Mouse (Mus musculus) cortical plate, adult 2 months (tissue): Measurements from ENCODE around the gene Arhgef26. TPM values are rescaled to one million over a fixed set of nuclear protein-coding genes. Genes with fewer than 3 reads are reported as not detected.

Experiments
- H3K27ac ChIP-seq: fragments of 200-500 bp; 2 replicates; pipeline ENCODE4 v1.5.1; 2012; ENCODE audit warnings: low read length, control low read depth, inconsistent platforms; ENCODE audit not compliant: insufficient read depth
- H3K4me1 ChIP-seq: fragments of 200-500 bp; 2 replicates; pipeline ENCODE4 v1.6.1; 2011; ENCODE audit warnings: low read length; ENCODE audit not compliant: control insufficient read depth, insufficient read depth
- H3K4me3 ChIP-seq: fragments of 200-500 bp; 2 replicates; pipeline ENCODE4 v1.5.1; 2011; ENCODE audit warnings: mild to moderate bottlenecking, low read length, control low read depth; ENCODE audit not compliant: insufficient read depth
- CTCF ChIP-seq: fragments of 200-500 bp; IDR thresholded peaks from 2 replicates; pipeline ENCODE4 v1.5.1; 2011; ENCODE audit warnings: mild to moderate bottlenecking, control low read depth, low read length; ENCODE audit not compliant: insufficient read depth; ENCODE audit errors: extremely low read depth
- POLR2A ChIP-seq: fragments of 200-500 bp; IDR thresholded peaks from 2 replicates; pipeline ENCODE4 v1.6.1; 2011; ENCODE audit warnings: mild to moderate bottlenecking, low read length, control low read depth; ENCODE audit not compliant: insufficient read depth; ENCODE audit errors: extremely low read depth
- polyA plus RNA-seq: library from polyadenylated mRNA; depleted of rRNA; stranded (reverse); fragments of >200 nt; gene quantifications from 2 replicates; pipeline ENCODE4 v1.2.3, GENCODE M21; 2012

The Arhgef26 gene
- polyA plus RNA-seq, 1 experiment, result 15.2 TPM

DNA sequence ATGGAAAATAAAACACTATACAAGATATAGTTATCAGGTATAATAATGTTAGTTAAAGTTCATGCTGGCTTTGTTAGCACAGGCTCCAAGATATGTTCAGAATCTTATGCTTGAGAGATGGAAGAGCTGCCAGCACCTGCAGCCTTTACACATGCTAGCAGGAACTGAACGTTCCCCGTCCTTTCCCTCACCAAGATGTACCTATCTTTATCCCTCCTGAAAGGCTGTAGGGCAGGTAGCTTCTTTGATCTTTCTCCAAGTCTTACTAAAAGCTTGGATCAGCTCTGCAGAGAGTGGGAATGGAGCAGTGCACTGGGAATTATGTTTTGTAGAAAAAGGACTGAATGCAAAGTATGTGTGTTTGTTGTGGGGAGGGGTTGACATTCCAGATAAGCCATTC lies 64.3 kb downstream of the Arhgef26 start:
- peaks cover 7% of the 10 kb centered on the region for H3K4me1 ChIP-seq
- no peak overlapping the region for H3K27ac ChIP-seq
- H3K4me3 ChIP-seq, result no peak overlapping the region
- TF ChIP-seq CTCF (no peak), POLR2A (no peak)

GRCm38 (mm10) chr3:62404477-62405246 lies 66.5 kb downstream of the Arhgef26 start:
- Histone ChIP-seq H3K4me3 (no peak overlapping the region), H3K4me1 (peaks cover 5% of the 10 kb centered on the region), H3K27ac (no peak overlapping the region)
- TF ChIP-seq POLR2A, result no peak
- TF ChIP-seq CTCF, result no peak

DNA sequence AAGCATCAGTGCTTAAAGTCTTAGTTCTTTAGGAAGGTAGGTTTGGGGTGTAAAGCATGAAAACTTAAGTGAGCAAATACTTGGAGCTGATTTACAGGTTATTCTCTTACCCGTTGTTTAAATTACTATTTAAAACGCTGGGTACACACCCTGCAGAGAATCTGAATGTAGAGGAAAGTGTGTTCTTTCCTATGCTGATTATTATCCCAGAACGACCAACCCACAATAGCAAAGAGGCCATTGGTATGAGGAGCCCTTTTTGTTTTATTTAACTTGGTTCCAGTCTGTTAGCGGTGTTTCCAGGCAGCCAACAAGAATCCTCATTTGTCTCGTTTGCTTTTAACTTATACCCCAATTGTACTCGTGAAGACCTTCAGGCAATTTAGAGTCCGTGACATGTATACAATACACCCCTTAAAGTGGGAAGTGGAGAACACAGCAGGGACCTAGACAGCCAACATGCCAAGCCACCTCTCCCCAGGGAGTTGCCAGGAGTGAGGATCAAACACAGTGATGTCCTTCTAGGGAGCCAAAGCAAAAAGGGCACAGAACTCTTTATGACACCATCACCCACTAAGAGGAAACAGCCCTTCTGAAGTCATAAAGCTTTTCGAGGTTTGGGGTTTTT lies 71.5 kb downstream of the Arhgef26 start:
- H3K4me3 ChIP-seq, result no peak overlapping the region
- no peak overlapping the region for H3K27ac ChIP-seq
- TF ChIP-seq CTCF, result no peak
- no peak for TF ChIP-seq POLR2A
- H3K4me1 ChIP-seq, result peaks cover 4% of the 10 kb centered on the region

DNA sequence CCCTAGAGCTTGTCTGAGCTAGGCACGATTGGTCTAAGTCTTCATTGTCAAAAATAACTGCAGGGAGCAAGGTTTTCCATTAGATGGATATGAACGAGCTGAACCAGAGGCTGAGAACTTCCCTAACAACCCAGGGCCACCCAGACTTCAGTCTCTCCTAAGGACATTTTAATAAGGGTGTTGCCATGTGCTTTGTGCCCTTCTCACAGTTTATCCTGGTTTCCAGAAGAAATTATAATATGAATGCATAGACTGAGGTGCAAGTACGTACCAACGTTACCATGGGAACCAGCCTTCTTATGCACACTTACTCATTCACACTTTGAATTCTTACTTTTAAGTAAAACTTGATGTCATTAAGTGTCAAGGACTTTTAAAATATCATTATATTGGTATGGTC lies 72.3 kb downstream of the Arhgef26 start:
- no peak overlapping the region for H3K4me3 ChIP-seq
- peaks cover 2% of the 10 kb centered on the region for H3K4me1 ChIP-seq
- H3K27ac ChIP-seq, result no peak overlapping the region
- TF ChIP-seq POLR2A (no peak), CTCF (no peak)

DNA sequence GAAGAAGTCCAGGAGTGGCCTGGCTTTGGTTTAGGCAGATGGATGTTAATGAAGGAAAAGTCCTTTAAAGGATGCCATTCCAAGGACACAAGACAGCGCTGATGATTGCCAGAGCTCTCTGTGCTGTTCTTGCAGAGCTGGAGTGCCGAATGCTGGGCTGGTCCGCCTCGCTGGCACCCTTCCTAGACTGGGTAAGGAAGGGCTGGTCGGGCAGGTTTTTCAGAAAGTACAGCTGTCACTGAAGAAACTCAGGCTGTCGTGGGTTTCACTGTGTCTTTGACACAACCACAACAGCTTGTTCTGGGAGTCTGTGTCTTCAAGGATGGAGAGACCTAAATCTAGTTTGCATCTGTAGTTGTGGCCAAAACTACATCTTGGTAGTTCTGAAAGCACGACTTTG lies 74.6 kb downstream of the Arhgef26 start:
- Histone ChIP-seq H3K4me1 (peaks cover 2% of the 10 kb centered on the region), H3K4me3 (no peak overlapping the region), H3K27ac (peak overlapping the region; percentile 48; the same call in 1 of the 2 replicates)
- no peak for TF ChIP-seq POLR2A
- TF ChIP-seq CTCF, result no peak

DNA sequence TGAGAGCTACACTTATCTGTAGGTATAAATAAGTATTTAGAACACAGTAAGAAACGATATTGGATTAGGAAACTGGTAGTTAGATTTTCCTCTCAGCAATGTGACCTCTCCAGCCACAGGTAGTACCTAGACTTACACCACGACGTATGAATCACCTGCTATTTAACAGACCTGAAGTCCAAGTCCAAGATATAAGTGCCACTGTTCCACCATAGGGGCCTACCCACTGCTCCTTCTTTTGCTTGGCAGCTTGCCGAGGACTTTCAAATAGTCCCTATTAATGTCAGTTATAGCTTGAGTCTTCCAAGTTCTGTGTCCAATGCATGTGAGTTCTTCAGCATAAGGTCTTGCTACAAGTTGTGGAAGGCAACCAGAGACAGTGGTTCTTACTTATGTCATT lies 76.8 kb downstream of the Arhgef26 start:
- TF ChIP-seq POLR2A (no peak), CTCF (no peak)
- Histone ChIP-seq H3K4me1 (peaks cover 2% of the 10 kb centered on the region), H3K27ac (no peak overlapping the region), H3K4me3 (no peak overlapping the region)

- no peak overlapping the region for H3K27ac ChIP-seq
- H3K4me1 ChIP-seq, result no peaks in the 10 kb centered on the region
- H3K4me3 ChIP-seq, result no peak overlapping the region
- no peak for TF ChIP-seq POLR2A
- no peak for TF ChIP-seq CTCF
Measured at GRCm38 (mm10) chr3:62417458-62417857, 79.3 kb downstream of the Arhgef26 start.

- no peak for TF ChIP-seq CTCF
- no peak for TF ChIP-seq POLR2A
- H3K27ac ChIP-seq, result no peak overlapping the region
- H3K4me1 ChIP-seq, result no peaks in the 10 kb centered on the region
- no peak overlapping the region for H3K4me3 ChIP-seq
Measured at GRCm38 (mm10) chr3:62418387-62419138, 80.4 kb downstream of the Arhgef26 start.

GRCm38 (mm10) chr3:62433675-62434074 lies 95.5 kb downstream of the Arhgef26 start:
- Histone ChIP-seq H3K4me3 (no peak overlapping the region), H3K27ac (no peak overlapping the region), H3K4me1 (no peaks in the 10 kb centered on the region)
- TF ChIP-seq CTCF (no peak), POLR2A (no peak)
